Mouse (Mus musculus) thymus, adult 2 months (tissue): ENCODE measurements around the gene Ankfn1.

Experiments used
- CTCF ChIP-seq: fragments of 200-500 bp; IDR thresholded peaks from 2 replicates; pipeline ENCODE4 v1.5.1; 2012; ENCODE audit warnings: mild to moderate bottlenecking, control low read depth, low read length, moderate library complexity, borderline replicate concordance; ENCODE audit not compliant: control insufficient read depth, poor library complexity, insufficient read depth; ENCODE audit errors: extremely low read depth
- POLR2A ChIP-seq: fragments of 200-500 bp; IDR thresholded peaks from 2 replicates; pipeline ENCODE4 v1.6.1; 2012; ENCODE audit warnings: mild to moderate bottlenecking, low read length, control low read depth, moderate library complexity; ENCODE audit not compliant: control insufficient read depth, poor library complexity, insufficient read depth; ENCODE audit errors: extremely low read depth

DNA sequence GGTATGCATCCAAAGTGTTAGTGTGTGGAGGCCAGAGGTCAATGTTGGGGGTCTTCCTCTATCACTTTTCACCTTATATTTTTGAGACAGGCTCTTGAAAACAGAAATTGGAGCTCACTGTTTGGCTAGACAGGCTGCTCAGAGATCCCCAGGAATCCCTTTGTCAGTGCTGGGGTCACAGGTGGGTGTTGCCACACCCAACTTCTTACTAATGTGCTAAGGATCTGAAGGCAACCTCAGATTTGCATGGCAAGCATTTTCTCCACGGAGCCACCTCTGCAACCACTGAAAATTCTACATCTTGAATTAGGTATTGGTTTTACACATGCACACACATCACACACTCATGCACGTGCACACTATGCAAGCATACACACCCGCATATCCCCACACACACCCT is 226.5 kb downstream of the Ankfn1 start:
- no peak for TF ChIP-seq POLR2A
- no peak for TF ChIP-seq CTCF
